Mouse (Mus musculus): ENCODE results near the gene Fgfr2.
A peak's percentile ranks its signal among the peaks of the same experiment; 100 is the strongest.

Fgfr2 gene

DNA sequence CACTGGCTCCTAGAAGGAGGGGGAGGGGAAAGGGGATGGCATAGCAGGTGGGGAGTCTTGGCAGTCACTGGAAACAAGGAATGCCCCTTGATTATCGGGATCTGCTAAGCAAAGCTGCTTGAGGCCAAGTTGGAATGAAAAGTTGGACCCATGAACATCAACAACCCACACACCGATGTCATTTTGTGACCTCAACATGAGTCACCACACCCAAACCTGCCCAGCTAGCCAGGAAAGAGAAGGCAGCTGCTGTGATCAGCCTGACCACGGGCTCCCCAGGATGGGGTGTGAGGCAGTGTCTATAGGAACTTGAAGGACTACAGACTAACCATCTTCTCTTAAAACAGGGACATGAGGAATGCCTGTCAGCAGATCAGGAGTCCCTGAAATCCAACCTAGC lies 37.7 kb downstream of the Fgfr2 start:
- no peak for DNase-seq (ENCODE audit: low spot score)

GRCm38 (mm10) chr7:133083936-133084614 lies 39.1 kb downstream of the Fgfr2 start:
- no peak for DNase-seq (ENCODE audit: low spot score)

DNA sequence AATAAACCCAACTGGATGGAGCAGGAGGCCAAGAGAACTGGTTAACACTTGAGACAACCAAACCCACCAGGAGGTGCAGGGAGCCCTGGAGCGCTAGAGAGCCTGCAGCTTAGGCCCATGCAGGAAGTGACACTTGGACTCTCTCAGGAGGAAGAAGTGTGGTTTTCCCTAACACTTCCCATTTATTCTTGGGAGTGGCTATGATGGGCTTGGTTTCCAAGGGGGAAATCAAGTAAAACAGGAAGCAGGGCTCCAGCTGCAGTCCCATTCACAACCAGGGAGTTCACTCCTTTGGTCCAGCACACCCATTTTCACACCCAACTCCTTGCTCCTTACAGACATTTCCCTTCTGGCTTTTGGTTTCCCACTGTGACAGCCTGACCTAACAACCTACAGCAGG lies 44.2 kb downstream of the Fgfr2 start:
- no peak for DNase-seq (ENCODE audit: low spot score)

DNA sequence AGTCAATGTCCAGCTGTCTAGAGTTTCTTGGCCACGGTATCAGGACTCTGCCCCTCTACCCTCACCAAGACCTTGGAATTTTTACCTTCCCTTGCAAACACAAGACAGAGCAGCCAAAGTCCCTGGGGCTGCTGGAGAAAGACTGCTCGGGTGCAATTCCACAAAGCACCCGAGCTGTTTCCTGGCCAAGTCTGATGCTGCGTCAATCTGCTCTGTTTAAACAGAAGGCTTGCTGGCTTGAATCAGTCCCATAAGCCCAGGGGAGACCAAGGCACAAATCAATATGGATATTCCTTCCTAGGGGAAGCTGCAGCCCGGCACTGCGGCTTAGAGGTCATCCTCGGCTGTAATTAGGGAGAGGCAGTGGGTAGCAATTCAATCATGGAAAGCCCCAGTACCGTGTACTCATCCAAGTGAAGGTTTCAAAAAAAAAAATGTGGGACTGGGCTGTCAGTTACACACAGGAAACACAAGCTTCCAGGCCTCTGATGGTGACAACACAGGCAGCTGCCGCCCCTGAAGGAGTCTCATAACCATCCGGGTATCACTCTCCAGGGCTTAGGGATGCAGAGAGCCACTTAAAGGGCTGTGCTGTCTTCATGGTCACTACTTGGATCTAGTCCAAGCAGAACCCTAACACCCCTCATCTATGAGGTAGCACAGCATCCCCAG lies 48.6 kb downstream of the Fgfr2 start:
- no peak for DNase-seq (ENCODE audit: low spot score)

GRCm38 (mm10) chr7:133073147-133073651 lies 50.0 kb downstream of the Fgfr2 start:
- DNase-seq (ENCODE audit: low spot score) = no peak

GRCm38 (mm10) chr7:133072535-133072934 lies 50.6 kb downstream of the Fgfr2 start:
- no peak for DNase-seq (ENCODE audit: low spot score)

- DNase-seq (ENCODE audit: low spot score) = no peak
Observed at GRCm38 (mm10) chr7:133067321-133067841, 55.8 kb downstream of the Fgfr2 start.

GRCm38 (mm10) chr7:133066776-133067175 lies 56.4 kb downstream of the Fgfr2 start:
- DNase-seq (ENCODE audit: low spot score) = peak; percentile 42

- DNase-seq (ENCODE audit: low spot score) = no peak
Observed at GRCm38 (mm10) chr7:133062055-133062454, 61.1 kb downstream of the Fgfr2 start.

- DNase-seq (ENCODE audit: low spot score) = no peak
Observed at GRCm38 (mm10) chr7:133060170-133060569, 63.0 kb downstream of the Fgfr2 start.

DNA sequence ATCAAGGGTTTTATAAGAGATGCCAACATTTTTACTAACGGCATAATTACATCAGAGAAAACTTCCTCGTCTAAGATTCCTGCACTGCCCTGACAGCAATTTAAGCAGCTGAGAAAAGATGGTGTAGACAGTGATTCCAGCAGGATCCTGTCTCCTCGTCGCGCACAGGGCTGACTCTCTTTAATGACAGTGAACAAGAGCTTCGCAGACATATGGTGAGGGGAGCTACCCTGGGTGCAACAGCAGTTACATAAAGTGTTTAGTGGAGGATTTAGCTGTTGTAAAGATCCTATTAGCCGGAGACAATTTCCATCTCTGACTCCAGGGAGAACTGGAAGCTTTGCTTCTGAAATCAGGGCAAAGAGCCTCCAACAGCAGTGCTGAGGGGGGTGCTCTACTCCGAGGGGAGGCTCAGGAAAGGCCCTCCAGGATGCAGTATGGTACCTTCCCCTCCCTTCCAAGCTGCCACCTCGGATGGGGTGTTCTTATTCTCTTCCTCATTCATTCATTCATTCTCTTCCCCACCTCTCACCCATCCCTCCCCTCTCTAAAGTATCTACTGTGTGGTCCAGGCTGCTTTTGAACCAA lies 63.5 kb downstream of the Fgfr2 start:
- DNase-seq (ENCODE audit: low spot score) = no peak

DNA sequence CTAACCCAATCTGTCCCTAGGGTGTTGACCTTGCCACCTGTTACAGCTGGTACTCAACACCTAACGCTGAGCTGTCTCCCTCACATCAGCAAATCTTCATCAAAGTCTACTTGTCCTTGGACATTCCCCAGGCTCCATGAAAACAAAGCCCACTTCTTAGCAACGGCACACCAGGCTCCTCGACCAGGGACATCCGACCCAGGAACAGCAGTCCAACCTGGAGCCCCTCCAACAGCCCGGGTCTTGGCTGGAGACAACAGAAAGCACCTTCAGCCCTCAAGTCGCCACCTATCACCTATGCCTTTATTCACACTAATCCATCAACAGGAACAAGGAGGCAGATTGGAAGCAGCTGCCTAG lies 64.0 kb downstream of the Fgfr2 start:
- DNase-seq (ENCODE audit: low spot score) = no peak

DNA sequence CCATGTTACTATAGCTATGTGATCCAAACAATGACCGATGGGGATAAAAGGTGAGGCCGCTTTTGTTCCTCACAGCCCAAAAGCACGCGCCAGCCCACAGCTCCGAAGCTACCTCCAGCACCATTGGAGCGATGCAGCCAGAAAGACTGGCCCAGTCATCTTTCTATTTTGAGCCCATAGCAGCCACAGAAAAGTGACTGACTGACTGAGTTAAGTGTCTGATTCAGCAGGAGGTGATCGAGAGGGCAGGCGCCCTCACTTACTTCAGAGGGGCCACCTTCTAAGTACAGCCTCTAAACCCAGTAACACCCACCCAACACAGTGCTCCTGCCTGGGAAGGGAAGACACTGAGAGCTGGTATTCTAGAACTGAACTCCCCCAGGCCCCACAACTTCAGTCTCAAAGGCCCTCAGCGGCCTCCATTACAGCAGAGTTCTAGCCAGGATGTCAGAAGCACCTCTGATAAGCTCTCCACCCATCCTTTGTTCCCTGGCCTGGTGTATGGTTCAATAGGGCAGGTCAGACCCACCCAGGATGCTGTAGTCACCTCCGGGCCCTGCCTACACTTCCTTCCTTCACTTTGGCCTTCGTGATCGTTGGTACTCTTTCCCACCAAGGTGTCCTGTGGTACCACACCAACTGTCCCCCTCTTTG lies 64.5 kb downstream of the Fgfr2 start:
- DNase-seq (ENCODE audit: low spot score) = no peak

- no peak for DNase-seq (ENCODE audit: low spot score)
Observed at GRCm38 (mm10) chr7:133056924-133057323, 66.2 kb downstream of the Fgfr2 start.

DNA sequence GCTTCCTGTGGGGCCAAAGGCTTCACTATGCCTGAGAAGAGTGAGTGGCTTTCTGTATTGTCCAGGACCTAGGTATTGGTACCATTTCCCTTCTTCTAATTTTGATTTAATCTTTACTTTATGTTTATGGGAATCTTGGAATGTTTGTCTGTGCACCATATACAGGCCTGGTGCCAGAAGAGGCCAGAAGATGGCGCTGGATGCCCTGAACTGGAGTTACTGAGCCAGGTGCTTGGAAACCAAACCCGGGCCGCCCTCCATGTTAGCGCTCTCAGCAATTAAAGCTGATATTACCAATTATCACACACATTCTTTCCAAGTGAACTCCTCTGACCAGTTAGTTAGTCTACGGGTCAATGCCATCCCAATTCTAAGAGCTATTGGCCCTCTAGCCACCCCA lies 68.7 kb downstream of the Fgfr2 start:
- no peak for DNase-seq (ENCODE audit: low spot score)

GRCm38 (mm10) chr7:133053757-133054156 lies 69.4 kb downstream of the Fgfr2 start:
- DNase-seq (ENCODE audit: low spot score) = no peak

DNA sequence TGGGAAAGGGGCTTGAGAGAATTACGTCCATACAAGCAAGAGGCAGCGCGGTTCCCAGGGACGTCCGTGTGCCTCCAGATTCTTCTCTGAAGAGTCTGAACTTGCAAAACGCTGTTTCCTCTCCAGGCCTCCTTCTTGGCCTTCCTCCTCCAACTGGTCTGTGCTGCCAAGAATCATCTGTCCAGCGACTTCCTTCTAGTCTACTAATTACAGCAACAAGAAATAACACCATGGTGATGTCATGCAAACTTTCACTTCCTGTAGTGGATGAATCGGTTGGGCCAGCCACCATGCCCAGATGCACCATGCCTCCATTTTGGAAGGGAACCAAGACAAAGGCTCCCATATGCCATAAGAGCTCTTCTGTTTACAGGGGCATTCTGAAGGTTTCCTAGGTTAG lies 70.3 kb downstream of the Fgfr2 start:
- no peak for DNase-seq (ENCODE audit: low spot score)

DNA sequence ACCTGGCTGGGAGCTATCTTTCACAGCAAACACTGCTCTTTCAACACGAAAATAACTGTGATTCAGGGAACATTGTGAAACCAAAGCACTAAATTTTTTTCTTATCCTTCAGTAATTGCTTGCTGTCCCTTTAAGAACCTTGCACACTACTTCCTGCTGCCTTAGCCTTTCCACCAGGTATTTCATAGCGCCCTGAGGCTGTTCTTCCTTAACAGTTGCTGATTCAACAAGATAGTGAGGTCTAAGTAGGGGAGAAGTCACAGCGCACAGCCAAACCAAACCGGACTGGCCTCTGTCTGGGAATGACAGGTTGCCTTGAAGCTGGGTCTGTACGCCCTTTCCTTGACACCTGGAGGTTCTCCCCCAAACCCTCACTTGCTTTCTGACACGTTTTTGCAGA lies 72.5 kb downstream of the Fgfr2 start:
- DNase-seq (ENCODE audit: low spot score) = no peak

GRCm38 (mm10) chr7:133048085-133048630 lies 75.0 kb downstream of the Fgfr2 start:
- no peak for DNase-seq (ENCODE audit: low spot score)

- no peak for DNase-seq (ENCODE audit: low spot score)
Observed at GRCm38 (mm10) chr7:133047287-133047686, 75.9 kb downstream of the Fgfr2 start.

DNA sequence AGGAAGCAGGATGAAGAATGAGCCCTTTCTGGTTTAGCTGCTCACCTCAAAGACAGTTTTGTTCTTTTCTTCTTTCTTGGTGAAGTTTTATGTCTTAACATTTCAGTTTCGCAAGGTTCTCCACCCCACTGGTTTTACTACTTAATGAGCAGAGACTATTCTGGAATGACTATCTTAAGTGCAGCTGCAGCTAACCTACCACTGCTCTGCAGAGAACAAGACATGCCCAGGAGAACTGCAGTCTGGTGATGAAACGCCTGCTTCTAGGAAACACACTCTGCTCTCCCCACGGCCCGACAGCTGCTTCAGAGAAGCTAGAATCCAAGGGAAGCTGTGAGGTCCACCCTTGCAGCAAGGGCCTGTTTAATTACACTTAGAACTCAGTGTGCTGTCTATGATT lies 78.4 kb downstream of the Fgfr2 start:
- DNase-seq (ENCODE audit: low spot score) = no peak

DNA sequence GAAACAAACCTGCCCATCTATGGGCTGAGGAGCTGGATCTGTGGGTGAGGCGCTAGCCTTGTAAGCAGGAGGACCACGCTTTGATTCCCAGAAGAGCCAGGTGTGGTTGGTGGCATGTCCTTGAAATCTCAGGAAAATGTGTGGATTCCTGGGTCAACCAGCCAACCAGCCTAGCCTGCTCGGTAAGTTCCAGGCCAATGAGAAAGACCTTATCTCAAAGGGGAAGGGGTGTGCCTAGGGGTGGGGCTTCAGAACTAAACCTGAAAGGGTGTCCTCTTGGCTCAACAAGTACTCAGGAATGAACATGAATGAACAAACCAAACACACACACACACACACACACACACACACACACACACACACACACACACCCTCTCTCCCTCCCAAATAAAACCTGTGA lies 81.4 kb downstream of the Fgfr2 start:
- no peak for DNase-seq (ENCODE audit: low spot score)
